Mouse (Mus musculus) myocyte (in vitro differentiated cells): ENCODE results near the gene Ifit3. TPM values are rescaled to one million over a fixed set of nuclear protein-coding genes. Genes with fewer than 3 reads are reported as not detected.

Experiments used
- H3K27me3 ChIP-seq: one replicate; pipeline ENCODE4 v1.6.1; 2011; ENCODE audit not compliant: control insufficient read depth, insufficient read depth, insufficient read length
- H3K36me3 ChIP-seq: one replicate; pipeline ENCODE4 v1.6.1; 2011; ENCODE audit not compliant: control insufficient read depth, insufficient read depth
- H3K4me2 ChIP-seq: one replicate; pipeline ENCODE4 v1.6.1; 2011; ENCODE audit warnings: low read depth, control low read depth
- H3K4me3 ChIP-seq: one replicate; pipeline ENCODE4 v1.5.1; 2011; ENCODE audit warnings: mild to moderate bottlenecking, control low read depth, moderate library complexity
- H3K79me2 ChIP-seq: one replicate; pipeline ENCODE4 v1.6.1; 2011; ENCODE audit not compliant: control insufficient read depth, insufficient read depth
- H3ac ChIP-seq: one replicate; pipeline ENCODE4 v1.6.1; 2011; ENCODE audit not compliant: control insufficient read depth, insufficient read length
- CEBPB ChIP-seq: IDR thresholded peaks from 2 replicates; pipeline ENCODE4 v1.6.1; 2011; ENCODE audit warnings: mild to moderate bottlenecking, moderate library complexity; ENCODE audit not compliant: poor library complexity, insufficient read depth, severe bottlenecking
- E2F4 ChIP-seq: IDR thresholded peaks from one replicate; pipeline ENCODE4 v1.6.1; 2011; ENCODE audit warnings: mild to moderate bottlenecking, control low read depth, moderate library complexity; ENCODE audit not compliant: insufficient read depth
- MAX ChIP-seq: IDR thresholded peaks from one replicate; pipeline ENCODE4 v1.6.1; 2011; ENCODE audit warnings: low read depth, mild to moderate bottlenecking, control low read depth
- MYOD1 ChIP-seq, 3 experiments: IDR thresholded peaks; one replicate each; pipeline ENCODE4 v1.6.1; 2011; ENCODE audit warnings: control low read depth in 2 of 3, low read depth in 2 of 3, mild to moderate bottlenecking in 2 of 3, moderate library complexity in 1 of 3; ENCODE audit not compliant: insufficient read length in 2 of 3, control insufficient read depth in 1 of 3
- MYOG ChIP-seq, 3 experiments: IDR thresholded peaks; one replicate each; pipeline ENCODE4 v1.6.1; 2011; ENCODE audit warnings: control low read depth in 2 of 3, low read depth in 2 of 3, mild to moderate bottlenecking in 2 of 3; ENCODE audit not compliant: insufficient read length in 2 of 3, control insufficient read depth in 1 of 3, insufficient read depth in 1 of 3
- POLR2A ChIP-seq: IDR thresholded peaks from one replicate; pipeline ENCODE4 v1.6.1; 2011; ENCODE audit warnings: low read depth, mild to moderate bottlenecking, control low read depth, moderate library complexity; ENCODE audit not compliant: insufficient read length
- POLR2AphosphoS2 ChIP-seq: IDR thresholded peaks from one replicate; pipeline ENCODE4 v1.6.1; 2011; ENCODE audit warnings: low read depth, control low read depth; ENCODE audit not compliant: insufficient read length
- REST ChIP-seq: IDR thresholded peaks from one replicate; pipeline ENCODE4 v1.6.1; 2011; ENCODE audit warnings: mild to moderate bottlenecking, control low read depth, moderate library complexity; ENCODE audit not compliant: insufficient read depth, insufficient read length
- SRF ChIP-seq: IDR thresholded peaks from one replicate; pipeline ENCODE4 v1.6.1; 2011; ENCODE audit warnings: low read depth; ENCODE audit not compliant: control insufficient read depth, insufficient read length
- TCF12 ChIP-seq: IDR thresholded peaks from one replicate; pipeline ENCODE4 v1.6.1; 2011; ENCODE audit warnings: mild to moderate bottlenecking, control low read depth; ENCODE audit not compliant: poor library complexity, insufficient read depth, severe bottlenecking
- TCF3 ChIP-seq: IDR thresholded peaks from one replicate; pipeline ENCODE4 v1.6.1; 2011; ENCODE audit warnings: low read depth, control low read depth; ENCODE audit not compliant: insufficient read length
- USF1 ChIP-seq: IDR thresholded peaks from one replicate; pipeline ENCODE4 v1.6.1; 2011; ENCODE audit warnings: low read depth, mild to moderate bottlenecking, control low read depth, moderate library complexity
- polyA plus RNA-seq: library from polyadenylated mRNA; unstranded; fragments of >200 nt; fragmentation: generic; extraction: Trizol; gene quantifications from one replicate; pipeline ENCODE4 v1.2.1, GENCODE M21; 2012; ENCODE audit warnings: missing spikeins

Ifit3 gene
- polyA plus RNA-seq, 1 experiment = 0.23 TPM

DNA sequence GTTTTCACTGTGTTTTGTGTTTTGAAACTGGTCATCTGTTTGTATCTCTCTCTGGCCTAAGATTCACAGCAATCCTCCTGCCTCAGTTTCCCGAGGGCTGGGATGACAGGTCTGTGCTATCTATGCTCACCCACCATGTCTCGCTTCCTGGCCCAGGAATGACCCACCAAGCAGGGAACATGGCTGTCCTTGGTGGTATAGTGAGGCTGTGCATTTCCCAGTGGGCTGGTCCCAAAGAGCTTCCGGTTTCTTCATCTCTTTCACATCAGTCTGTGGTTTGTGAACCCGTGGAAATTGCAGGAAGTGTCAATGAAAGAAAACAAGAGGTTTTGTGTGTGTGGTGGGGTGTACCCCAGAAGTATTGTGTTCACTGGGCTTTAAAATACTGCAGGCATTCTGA is 41.3 kb downstream of the Ifit3 start:
- no peaks in the 10 kb centered on the region for H3K36me3 ChIP-seq
- H3K79me2 ChIP-seq = no peaks in the 10 kb centered on the region
- peaks cover 34% of the 10 kb centered on the region for H3K27me3 ChIP-seq
- no peak overlapping the region for H3K4me2 ChIP-seq
- H3ac ChIP-seq = no peak overlapping the region
- H3K4me3 ChIP-seq = no peak overlapping the region
- TF ChIP-seq MYOD1 (IDR thresholded peaks at IDR 0.05; ENCODE audit: control insufficient read depth in 1 of 3, insufficient read length in 2 of 3, low read depth in 2 of 3) (no peak), E2F4 (no peak), CEBPB (no peak), USF1 (no peak), REST (no peak), MYOG (IDR thresholded peaks at IDR 0.05; ENCODE audit: control insufficient read depth in 1 of 3, insufficient read depth in 1 of 3, insufficient read length in 2 of 3, low read depth in 2 of 3) (no peak), POLR2A (no peak), TCF12 (no peak), TCF3 (no peak), MAX (no peak), SRF (no peak), POLR2AphosphoS2 (no peak)

- Histone ChIP-seq H3K27me3 (peaks cover 27% of the 10 kb centered on the region), H3ac (no peak overlapping the region), H3K79me2 (no peaks in the 10 kb centered on the region), H3K4me2 (no peak overlapping the region), H3K4me3 (no peak overlapping the region), H3K36me3 (no peaks in the 10 kb centered on the region)
- no peak for TF ChIP-seq MAX
Observed at GRCm38 (mm10) chr19:34627496-34627895, 44.2 kb downstream of the Ifit3 start.

DNA sequence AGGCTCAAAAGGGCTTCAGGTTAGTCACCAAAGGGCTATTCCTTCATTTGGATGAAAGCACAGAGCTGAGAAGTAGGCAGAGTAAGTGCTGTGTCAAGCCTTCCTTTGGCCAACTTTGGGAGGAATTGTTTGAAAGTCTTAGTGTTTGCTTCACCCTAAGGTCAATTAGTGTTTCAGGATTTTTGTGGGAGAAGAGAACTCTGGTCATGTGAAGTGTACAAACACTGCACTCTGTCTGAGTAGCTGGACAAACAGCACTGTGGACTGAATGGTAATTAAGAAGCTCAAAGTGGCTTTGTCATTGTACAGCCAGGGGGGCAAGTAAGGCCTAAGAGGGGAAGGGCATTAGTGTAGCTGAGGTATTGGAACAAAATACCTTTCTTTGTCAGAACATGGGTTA is 48.2 kb downstream of the Ifit3 start:
- Histone ChIP-seq H3K4me3 (no peak overlapping the region), H3K27me3 (peaks cover 13% of the 10 kb centered on the region), H3K79me2 (no peaks in the 10 kb centered on the region), H3K4me2 (no peak overlapping the region), H3K36me3 (no peaks in the 10 kb centered on the region), H3ac (no peak overlapping the region)
- TF ChIP-seq MAX = no peak
- TF ChIP-seq MYOD1 (IDR thresholded peaks at IDR 0.05; ENCODE audit: control insufficient read depth in 1 of 3, insufficient read length in 2 of 3, low read depth in 2 of 3) = no peak
- no peak for TF ChIP-seq MYOG (IDR thresholded peaks at IDR 0.05; ENCODE audit: control insufficient read depth in 1 of 3, insufficient read depth in 1 of 3, insufficient read length in 2 of 3, low read depth in 2 of 3)
- TF ChIP-seq SRF = no peak
- TF ChIP-seq E2F4 = no peak
- no peak for TF ChIP-seq TCF3
- no peak for TF ChIP-seq TCF12
- TF ChIP-seq USF1 = no peak
- TF ChIP-seq POLR2AphosphoS2 = no peak

GRCm38 (mm10) chr19:34633484-34633883 is 50.2 kb downstream of the Ifit3 start:
- H3K27me3 ChIP-seq = peaks cover 13% of the 10 kb centered on the region
- no peaks in the 10 kb centered on the region for H3K36me3 ChIP-seq
- no peak overlapping the region for H3K4me2 ChIP-seq
- no peak for TF ChIP-seq MYOG (IDR thresholded peaks at IDR 0.05; ENCODE audit: control insufficient read depth in 1 of 3, insufficient read depth in 1 of 3, insufficient read length in 2 of 3, low read depth in 2 of 3)
- TF ChIP-seq REST = no peak
- TF ChIP-seq TCF12 = no peak
- no peak for TF ChIP-seq E2F4
- TF ChIP-seq MAX = no peak
- TF ChIP-seq SRF = no peak
- H3K4me3 ChIP-seq = no peak overlapping the region
- H3K79me2 ChIP-seq = no peaks in the 10 kb centered on the region
- no peak overlapping the region for H3ac ChIP-seq

GRCm38 (mm10) chr19:34636933-34637557 is 53.7 kb downstream of the Ifit3 start:
- Histone ChIP-seq H3ac (no peak overlapping the region), H3K27me3 (peaks cover 7% of the 10 kb centered on the region), H3K4me2 (no peak overlapping the region), H3K4me3 (no peak overlapping the region), H3K36me3 (no peaks in the 10 kb centered on the region), H3K79me2 (no peaks in the 10 kb centered on the region)
- TF ChIP-seq MAX = no peak
- no peak for TF ChIP-seq REST
- TF ChIP-seq POLR2A = no peak
- TF ChIP-seq E2F4 = no peak
- no peak for TF ChIP-seq POLR2AphosphoS2
- no peak for TF ChIP-seq TCF3
- TF ChIP-seq MYOD1 (IDR thresholded peaks at IDR 0.05; ENCODE audit: control insufficient read depth in 1 of 3, insufficient read length in 2 of 3, low read depth in 2 of 3) = no peak
- no peak for TF ChIP-seq CEBPB
- no peak for TF ChIP-seq SRF
- TF ChIP-seq USF1 = no peak
- TF ChIP-seq TCF12 = no peak
- TF ChIP-seq MYOG (IDR thresholded peaks at IDR 0.05; ENCODE audit: control insufficient read depth in 1 of 3, insufficient read depth in 1 of 3, insufficient read length in 2 of 3, low read depth in 2 of 3) = no peak

Other genes starting within 250 kb of the Ifit3 start
- gene Ch25h, start 108.4 kb upstream of the Ifit3 start, polyA plus RNA-seq = 9.9 TPM
- gene Lipa, start 56.1 kb upstream of the Ifit3 start, polyA plus RNA-seq = 21.4 TPM
- gene Ifit2, start 32.8 kb upstream of the Ifit3 start, polyA plus RNA-seq = 1.8 TPM
- gene Ifit1bl1, start 18.4 kb downstream of the Ifit3 start, polyA plus RNA-seq = 0.05 TPM
- 0.02 TPM for gene Ifit3b, start 24.4 kb downstream of the Ifit3 start, polyA plus RNA-seq
- 0.02 TPM for gene Ifit1bl2, start 57.2 kb downstream of the Ifit3 start, polyA plus RNA-seq
- gene Ifit1, start 57.3 kb downstream of the Ifit3 start, polyA plus RNA-seq = 0.53 TPM
- 0.04 TPM for gene Slc16a12, start 163.8 kb downstream of the Ifit3 start, polyA plus RNA-seq